Mouse (Mus musculus) fibroblast of lung, adult 2 months (primary cell): ENCODE measurements around the gene Fuom.

Experiments
- DNase-seq: peaks from one replicate; pipeline ENCODE4 v3.0.0-alpha.2; 2011; ENCODE audit warnings: low read depth

Gene Fuom

DNA sequence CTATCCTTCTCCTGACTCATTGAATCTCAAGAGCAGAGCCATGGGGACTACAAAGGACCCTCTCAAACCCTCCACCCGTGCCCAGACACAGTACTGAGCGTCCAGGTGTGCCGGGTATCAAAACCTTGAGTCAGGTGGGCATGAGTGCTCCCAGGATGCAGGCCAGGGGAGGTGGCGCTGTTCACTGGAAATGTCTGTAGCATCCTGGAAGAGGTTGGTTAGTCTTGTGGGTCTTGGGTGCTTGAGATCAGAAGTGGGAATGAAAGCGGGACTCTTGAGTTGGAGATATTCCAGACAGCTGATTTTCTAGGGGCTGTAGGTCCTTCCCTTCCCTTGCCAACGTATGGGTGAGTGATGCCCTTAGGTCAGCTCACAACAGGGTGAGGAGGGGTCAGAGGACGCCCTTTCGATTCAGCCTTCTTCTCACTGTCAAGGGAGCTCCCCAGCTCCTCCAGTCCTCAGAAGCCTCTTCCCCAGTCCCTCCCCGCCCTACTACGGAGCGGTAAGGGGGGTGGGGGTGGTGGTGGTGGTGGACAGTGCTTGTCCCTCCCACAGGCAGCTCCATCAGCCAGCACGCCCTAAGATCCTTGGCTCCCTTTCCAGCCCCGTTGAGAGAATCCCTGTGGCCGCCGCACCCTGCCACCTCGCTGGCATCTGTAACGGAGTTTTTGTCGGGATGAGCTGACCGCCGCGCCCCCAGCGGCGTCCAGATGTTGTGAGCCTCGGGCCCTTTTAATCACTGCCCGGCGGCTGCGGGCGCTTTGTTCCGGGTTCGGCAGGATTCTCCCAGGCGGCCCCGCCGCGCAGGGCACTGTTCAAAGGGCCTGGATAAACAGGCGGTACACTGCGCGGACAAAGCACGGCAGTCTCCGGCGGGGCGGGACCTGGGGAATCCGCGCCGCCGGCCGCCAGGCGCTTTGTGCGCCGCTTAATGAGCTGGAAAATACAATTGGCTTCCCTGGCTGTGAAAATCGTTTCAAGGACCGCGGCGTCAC is 44.5 kb downstream of the Fuom start:
- DNase-seq, result no peak

DNA sequence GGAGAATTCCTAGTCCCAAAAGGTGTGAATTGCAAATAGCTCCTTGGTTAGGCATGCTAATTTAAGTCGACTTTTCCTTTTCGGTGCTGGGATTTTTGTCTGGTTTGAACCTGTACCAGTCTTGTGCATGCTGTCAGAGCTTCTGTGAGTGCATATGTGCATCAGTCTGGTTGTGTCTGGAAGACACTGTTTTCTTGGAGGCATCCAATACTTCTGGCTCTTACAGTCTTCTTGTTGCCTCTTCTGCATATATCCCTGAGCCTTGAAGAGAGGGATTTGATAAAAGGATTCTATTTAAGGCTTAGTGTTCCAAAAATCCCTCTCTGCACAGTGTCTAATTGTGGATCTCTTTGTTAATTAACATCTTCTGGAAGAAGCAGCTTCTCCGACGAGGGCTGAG is 48.1 kb downstream of the Fuom start:
- no peak for DNase-seq

DNA sequence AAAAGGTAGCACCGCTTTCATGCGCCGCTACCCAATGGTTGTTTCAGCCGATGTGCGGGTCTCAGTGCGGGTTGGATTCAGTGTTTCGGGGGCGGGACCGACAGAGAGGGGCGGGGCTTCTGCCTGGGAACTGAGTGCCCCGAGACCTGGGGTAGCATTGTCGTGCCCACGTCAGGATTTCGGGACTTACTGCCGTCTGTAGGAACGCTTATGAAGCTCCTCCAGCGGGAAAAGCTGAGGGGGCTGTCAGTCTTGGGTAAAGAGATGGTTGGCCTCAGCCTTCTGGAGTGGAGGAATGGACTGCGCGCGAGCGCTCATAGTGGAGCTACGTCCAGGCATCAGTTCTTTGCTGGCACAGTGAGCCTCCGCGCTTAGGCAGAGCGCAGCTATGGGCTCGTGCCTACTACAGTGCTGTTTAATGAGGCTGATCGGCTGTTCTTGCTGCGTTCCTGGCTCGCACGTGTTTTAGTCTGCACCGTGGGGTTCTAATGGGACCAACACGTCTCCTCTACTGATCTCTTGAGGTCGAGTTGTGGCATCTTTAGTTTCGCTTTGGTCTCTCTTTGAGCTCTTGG is 53.0 kb downstream of the Fuom start:
- no peak for DNase-seq

DNA sequence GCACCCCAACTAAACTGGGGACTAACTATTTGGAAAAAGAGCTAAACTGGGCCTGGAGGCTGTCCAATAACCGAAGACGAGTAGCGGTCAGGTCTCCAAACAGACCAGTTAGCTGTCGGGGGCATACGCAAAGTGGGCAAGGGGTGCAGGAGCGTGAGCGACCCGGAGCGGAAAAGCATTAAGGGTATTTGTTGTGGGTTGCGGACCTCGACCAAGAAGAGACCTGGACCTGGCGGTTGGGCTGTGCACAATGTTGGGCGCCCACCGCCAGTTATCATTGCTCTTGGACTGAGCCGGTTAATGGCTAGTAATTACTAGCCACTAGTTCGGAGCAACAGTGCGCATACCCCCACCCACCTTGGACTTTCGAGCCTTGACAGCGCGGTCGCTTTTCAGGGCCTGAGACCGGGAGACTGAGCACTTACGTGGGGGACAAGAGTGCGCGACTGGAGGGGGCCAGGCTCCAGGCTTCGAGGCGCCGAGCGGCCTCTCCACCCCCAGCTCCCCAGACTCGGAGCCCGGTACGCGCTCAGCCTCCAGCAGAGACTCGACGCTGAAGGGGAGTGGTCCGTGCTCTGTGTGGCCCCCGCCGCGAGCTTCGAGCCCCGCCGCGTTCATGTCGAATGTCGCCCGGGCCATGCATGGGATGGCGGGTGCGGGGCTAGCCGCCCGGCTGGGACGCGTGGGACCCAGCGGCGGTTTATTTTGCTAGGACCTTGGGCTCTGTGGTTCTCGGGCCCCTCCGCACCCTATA is 53.7 kb downstream of the Fuom start, which contains the start of gene Msx3:
Msx3 (minus strand) TSS at position 729 of the 754 bp plus-strand sequence.
- DNase-seq, result no peak

DNA sequence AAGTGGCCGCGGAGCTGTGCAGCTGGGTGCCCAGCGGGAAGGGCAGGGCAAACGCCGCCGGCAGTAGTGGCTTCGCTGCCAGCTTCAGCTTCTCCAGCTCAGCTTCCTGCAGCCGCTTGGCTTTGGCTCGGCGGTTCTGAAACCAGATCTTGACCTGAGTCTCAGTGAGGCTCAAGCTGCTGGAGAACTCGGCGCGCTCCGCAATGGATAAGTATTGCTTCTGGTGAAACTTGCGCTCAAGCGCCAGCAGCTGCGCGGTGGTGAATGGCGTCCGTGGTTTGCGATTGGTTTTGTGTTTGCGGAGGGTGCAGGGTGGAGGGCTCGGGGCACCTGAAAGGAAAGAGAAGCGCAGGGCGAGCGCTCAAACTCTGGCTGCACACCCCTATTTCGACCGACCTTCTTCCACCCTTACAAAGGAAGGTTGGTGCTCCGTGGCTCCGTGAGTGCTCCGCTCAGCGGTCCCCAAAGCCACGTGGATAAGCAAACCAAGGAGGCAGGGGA is 54.4 kb downstream of the Fuom start:
- DNase-seq, result no peak
